Mouse (Mus musculus) midbrain, embryonic 15.5 days (tissue): ENCODE results near the gene Lrrc8d. TPM values are rescaled to one million over a fixed set of nuclear protein-coding genes. Genes with fewer than 3 reads are reported as not detected.

Experiments used
- ATAC-seq: fragments of 200-750 bp; cut with Nextera tagmentation; replicated peaks from 2 replicates; pipeline ENCODE4 v1.8.0; 2017; ENCODE audit warnings: moderate TSS enrichment
- H3K27ac ChIP-seq: fragments of 300-500 bp; sonication (generic); 2 replicates; pipeline ENCODE4 v1.5.1; 2015; ENCODE audit warnings: mild to moderate bottlenecking, inconsistent platforms
- H3K27me3 ChIP-seq: fragments of 300-500 bp; sonication (generic); replicated peaks from 2 replicates; pipeline ENCODE4 v1.6.1; 2015; ENCODE audit warnings: inconsistent platforms
- H3K36me3 ChIP-seq: fragments of 300-500 bp; sonication (generic); replicated peaks from 2 replicates; pipeline ENCODE4 v1.6.1; 2015; ENCODE audit warnings: inconsistent platforms
- H3K4me1 ChIP-seq: fragments of 300-500 bp; sonication (generic); 2 replicates; pipeline ENCODE4 v1.6.1; 2015; ENCODE audit warnings: inconsistent platforms
- H3K4me2 ChIP-seq: fragments of 300-500 bp; sonication (generic); 2 replicates; pipeline ENCODE4 v1.6.1; 2015; ENCODE audit warnings: inconsistent platforms, mild to moderate bottlenecking, moderate library complexity
- H3K4me3 ChIP-seq: fragments of 300-500 bp; sonication (generic); 2 replicates; pipeline ENCODE4 v1.5.1; 2015; ENCODE audit warnings: mild to moderate bottlenecking, inconsistent platforms
- H3K9ac ChIP-seq: fragments of 300-500 bp; sonication (generic); 2 replicates; pipeline ENCODE4 v1.6.1; 2015; ENCODE audit warnings: mild to moderate bottlenecking, inconsistent platforms
- H3K9me3 ChIP-seq: fragments of 300-500 bp; sonication (generic); 2 replicates; pipeline ENCODE4 v1.6.1; 2016; ENCODE audit warnings: inconsistent platforms
- WGBS: fragments of 180-500 bp; shearing (Covaris S2); methylation state at CpG from one replicate; pipeline ENCODE4 v1.1.7; 2015; ENCODE audit warnings: mixed read lengths; 5-methylcytosine and 5-hydroxymethylcytosine counted together
- polyA plus RNA-seq: library from polyadenylated mRNA; unstranded; fragments of >200 nt; fragmentation: Nextera tagmentation; extraction: Ambion mirVana; gene quantifications from 2 replicates; pipeline ENCODE4 v1.2.1, GENCODE M21; 2015

Lrrc8d gene
- polyA plus RNA-seq, 1 experiment from 2014 or later = 37.1 TPM

DNA sequence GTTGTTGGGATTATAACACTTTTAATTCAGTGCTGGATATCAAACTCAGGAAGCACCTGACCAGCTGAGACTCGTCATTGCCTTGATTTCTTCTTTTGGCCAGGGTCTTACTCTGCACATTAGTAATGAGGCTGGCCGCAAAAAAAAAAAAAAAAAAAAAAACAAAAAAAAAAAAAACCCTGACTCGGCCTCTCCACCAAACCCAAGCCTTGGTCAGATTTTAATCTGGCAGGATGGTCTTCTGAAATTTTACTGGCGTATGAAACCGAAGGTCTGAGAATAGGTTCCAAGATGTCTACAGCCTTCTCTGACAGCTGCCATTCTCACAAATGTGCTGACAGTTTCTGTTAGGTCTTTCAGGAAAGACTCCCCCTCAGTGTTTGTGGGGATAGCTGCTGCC lies 8.5 kb downstream of the Lrrc8d start:
- H3K9ac ChIP-seq = no peak overlapping the region
- H3K27ac ChIP-seq = no peak overlapping the region
- peaks cover 22% of the 10 kb centered on the region for H3K4me1 ChIP-seq
- WGBS = 80% methylated on average over 5 of the region's 5 CpGs
- no peaks in the 10 kb centered on the region for H3K36me3 ChIP-seq
- no peak overlapping the region for H3K4me2 ChIP-seq
- no peak overlapping the region for H3K4me3 ChIP-seq
- no peak for ATAC-seq
- no peaks in the 10 kb centered on the region for H3K27me3 ChIP-seq
- H3K9me3 ChIP-seq = no peaks in the 10 kb centered on the region

DNA sequence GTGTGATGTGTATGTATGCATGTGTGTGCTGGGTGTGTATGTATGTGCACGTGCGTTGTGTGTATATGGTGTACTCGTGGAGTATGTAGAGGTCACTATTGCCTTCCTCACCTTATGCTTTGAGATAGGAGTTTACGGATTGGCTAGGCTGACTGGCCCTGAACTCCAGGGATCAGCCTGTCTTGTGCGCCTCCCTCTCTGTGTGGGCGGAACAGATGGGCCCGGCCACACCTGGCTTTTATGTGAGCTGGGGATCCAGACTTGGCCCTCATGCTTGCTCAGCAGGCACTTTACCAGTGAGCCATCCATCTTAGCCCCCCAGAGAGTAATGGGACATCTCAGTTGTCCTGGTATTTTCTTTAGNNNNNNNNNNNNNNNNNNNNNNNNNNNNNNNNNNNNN lies 10.7 kb downstream of the Lrrc8d start:
- Histone ChIP-seq H3K9me3 (no peaks in the 10 kb centered on the region), H3K27ac (no peak overlapping the region), H3K9ac (no peak overlapping the region), H3K4me3 (no peak overlapping the region), H3K4me2 (no peak overlapping the region), H3K36me3 (no peaks in the 10 kb centered on the region), H3K4me1 (peaks cover 9% of the 10 kb centered on the region; the same call in 1 of the 2 replicates), H3K27me3 (no peaks in the 10 kb centered on the region)
- 94% methylated on average over 7 of the region's 7 CpGs for WGBS
- 0 out of 2 replicates have a peak, but pooled peaks have one; percentile 11 for ATAC-seq

DNA sequence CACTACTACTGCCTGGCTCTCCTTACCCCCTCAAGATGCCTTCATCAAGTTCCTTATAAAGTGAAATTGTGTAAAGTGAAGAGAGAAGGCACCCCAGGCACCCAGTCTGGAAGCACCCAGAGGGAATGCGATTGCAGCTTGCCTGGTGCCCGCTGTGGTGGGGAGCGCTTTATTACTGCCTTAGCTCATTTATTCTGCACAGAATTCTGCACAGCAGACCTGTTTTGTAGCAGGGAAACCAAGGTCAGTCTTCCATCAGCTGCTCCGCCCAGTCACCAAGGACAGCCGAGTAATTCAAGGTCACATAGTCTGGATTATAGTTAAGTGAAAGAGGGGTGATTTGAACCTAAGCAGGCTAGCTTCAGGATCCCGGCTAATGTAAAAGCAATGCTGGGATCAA lies 14.7 kb downstream of the Lrrc8d start:
- WGBS = 87% methylated on average over 6 of the region's 6 CpGs
- H3K4me3 ChIP-seq = no peak overlapping the region
- no peak overlapping the region for H3K9ac ChIP-seq
- H3K27ac ChIP-seq = no peak overlapping the region
- no peaks in the 10 kb centered on the region for H3K36me3 ChIP-seq
- no peaks in the 10 kb centered on the region for H3K9me3 ChIP-seq
- ATAC-seq = no peak
- H3K27me3 ChIP-seq = no peaks in the 10 kb centered on the region
- no peak overlapping the region for H3K4me2 ChIP-seq
- H3K4me1 ChIP-seq = peaks cover 33% of the 10 kb centered on the region

DNA sequence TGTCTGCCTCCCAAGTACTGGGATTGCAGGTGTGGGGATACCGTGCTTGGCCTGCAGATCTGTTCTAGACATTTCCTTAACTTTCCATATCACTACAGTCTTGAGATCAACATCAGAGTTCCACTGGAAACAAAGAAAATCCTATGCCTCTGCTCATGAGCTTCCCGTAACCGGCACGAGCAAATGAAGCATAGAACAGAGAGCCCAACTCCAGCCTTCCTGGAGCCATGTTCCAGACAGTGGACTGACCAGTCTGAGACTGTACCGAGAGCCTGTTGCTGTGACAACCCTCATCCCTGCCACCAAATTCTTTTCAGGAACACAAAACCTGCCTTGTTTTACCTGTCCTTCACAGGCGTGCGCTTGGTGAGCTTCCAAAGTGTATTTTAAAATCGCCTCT lies 15.3 kb downstream of the Lrrc8d start:
- Histone ChIP-seq H3K4me3 (no peak overlapping the region), H3K9me3 (no peaks in the 10 kb centered on the region), H3K4me2 (no peak overlapping the region), H3K9ac (no peak overlapping the region), H3K36me3 (no peaks in the 10 kb centered on the region), H3K27ac (0 out of 2 replicates have a peak overlapping the region, but pooled peaks have one; percentile 8), H3K27me3 (no peaks in the 10 kb centered on the region), H3K4me1 (peaks cover 33% of the 10 kb centered on the region)
- WGBS = 86% methylated on average over 8 of the region's 8 CpGs
- no peak for ATAC-seq

DNA sequence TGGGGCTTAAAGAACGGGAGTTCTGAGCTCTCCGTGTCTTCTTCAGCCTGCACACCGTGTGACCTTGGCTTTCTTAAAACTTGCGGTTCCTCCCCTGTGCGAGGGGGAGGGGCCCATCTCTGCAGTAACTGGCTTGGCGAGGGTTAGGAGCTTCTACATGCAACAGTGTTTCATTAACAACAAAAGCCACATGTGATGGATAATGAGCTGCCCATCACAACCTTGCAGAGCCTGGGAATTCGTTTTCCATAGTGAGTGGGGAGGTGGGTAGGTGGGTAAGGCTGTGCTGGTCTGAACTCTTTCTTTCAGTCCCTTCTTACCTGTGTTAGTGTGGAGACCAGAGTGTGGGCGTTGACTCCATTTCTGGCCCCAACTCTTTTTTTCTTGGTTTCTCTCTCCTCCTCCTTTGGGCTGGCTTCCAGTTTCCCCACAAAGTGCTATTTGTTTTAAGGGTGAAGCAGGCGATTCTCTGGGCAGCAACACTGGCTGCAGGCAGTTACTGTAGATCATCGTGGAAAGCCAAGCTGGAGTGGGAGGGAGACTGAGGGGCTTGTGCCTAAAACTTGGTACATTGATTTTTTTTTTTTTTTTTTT lies 15.9 kb downstream of the Lrrc8d start:
- H3K9me3 ChIP-seq = no peaks in the 10 kb centered on the region
- no peak overlapping the region for H3K4me3 ChIP-seq
- no peak overlapping the region for H3K4me2 ChIP-seq
- H3K9ac ChIP-seq = no peak overlapping the region
- H3K27ac ChIP-seq = peak overlapping the region; percentile 35
- no peaks in the 10 kb centered on the region for H3K36me3 ChIP-seq
- 53% methylated on average over 10 of the region's 10 CpGs for WGBS
- peaks cover 29% of the 10 kb centered on the region for H3K4me1 ChIP-seq
- H3K27me3 ChIP-seq = no peaks in the 10 kb centered on the region
- 0 out of 2 replicates have a peak, but pooled peaks have one; percentile 34 for ATAC-seq

DNA sequence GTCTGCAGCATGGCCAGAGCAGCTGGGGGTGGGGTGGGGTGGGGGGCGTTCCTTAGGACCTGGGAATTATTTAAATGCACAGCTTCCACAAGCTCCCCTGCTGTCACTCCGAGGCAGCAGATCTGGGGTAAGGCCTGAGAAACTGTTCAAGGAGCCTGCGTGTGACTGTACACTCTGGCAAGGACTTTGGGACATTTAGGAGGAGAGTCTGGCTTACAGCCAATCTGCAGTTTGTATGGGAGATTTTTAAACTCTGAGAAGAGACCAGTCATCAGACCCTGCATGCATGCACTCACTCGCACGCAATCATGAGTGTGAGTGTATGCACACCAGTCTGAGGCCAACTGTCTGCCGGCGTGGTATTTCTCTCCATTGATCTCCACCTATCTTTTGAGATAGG lies 17.5 kb downstream of the Lrrc8d start:
- no peak overlapping the region for H3K4me2 ChIP-seq
- ATAC-seq = peak; percentile 24; the same call in 1 of the 2 replicates
- no peak overlapping the region for H3K4me3 ChIP-seq
- no peak overlapping the region for H3K27ac ChIP-seq
- H3K4me1 ChIP-seq = peaks cover 29% of the 10 kb centered on the region
- H3K36me3 ChIP-seq = no peaks in the 10 kb centered on the region
- no peaks in the 10 kb centered on the region for H3K9me3 ChIP-seq
- H3K9ac ChIP-seq = no peak overlapping the region
- WGBS = 66% methylated on average over 7 of the region's 7 CpGs
- H3K27me3 ChIP-seq = no peaks in the 10 kb centered on the region

DNA sequence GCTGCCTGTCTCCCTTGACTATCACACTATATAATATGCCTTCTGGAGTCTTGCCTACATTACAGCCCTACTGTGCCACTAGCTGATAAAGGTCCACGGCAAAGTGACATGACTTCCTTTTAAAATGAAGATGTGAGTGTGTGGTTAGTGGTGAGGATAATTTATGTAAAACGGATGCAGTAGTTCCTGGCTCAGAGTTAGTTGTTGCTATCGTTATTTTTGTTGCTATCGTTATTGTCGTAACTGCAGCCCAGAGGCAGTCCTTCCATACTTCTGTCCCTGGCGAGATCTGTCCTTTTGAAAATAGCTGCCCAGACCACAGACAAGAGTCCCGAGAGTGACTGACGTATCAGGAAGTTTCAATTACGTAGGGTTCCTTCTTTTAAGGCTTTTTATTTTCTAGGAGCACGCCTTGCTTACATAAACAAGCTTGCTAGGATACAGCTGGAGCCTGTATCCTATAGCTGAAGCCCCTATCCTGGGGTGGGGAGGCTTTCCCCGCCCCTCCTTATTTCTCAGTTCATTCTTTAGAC lies 18.4 kb downstream of the Lrrc8d start:
- Histone ChIP-seq H3K4me2 (no peak overlapping the region), H3K27me3 (no peaks in the 10 kb centered on the region), H3K27ac (no peak overlapping the region), H3K36me3 (no peaks in the 10 kb centered on the region), H3K9ac (no peak overlapping the region), H3K9me3 (no peaks in the 10 kb centered on the region), H3K4me1 (peaks cover 29% of the 10 kb centered on the region), H3K4me3 (no peak overlapping the region)
- no peak for ATAC-seq
- WGBS = 64% methylated on average over 11 of the region's 11 CpGs

DNA sequence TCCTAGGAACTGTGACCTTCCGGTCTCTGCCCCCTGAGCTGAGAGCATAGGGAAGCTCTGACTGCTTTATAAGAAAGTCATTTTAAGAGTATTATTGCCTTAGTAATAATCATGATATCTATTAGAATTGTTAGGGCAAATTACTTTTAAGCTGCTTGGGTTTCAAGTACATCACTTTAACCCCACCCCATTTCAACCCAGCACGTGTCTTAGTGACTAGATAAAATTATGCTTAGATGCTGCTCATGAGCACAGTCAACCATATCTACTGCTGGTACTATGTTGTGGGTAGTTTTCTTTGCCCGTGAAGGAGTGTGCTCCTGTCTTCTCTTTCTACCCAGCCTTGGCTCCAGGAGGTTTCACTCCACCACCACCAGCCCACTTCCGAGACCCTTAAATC lies 21.5 kb downstream of the Lrrc8d start:
- 93% methylated on average over 4 of the region's 4 CpGs for WGBS
- H3K9ac ChIP-seq = no peak overlapping the region
- H3K4me1 ChIP-seq = peaks cover 22% of the 10 kb centered on the region
- no peaks in the 10 kb centered on the region for H3K9me3 ChIP-seq
- H3K4me2 ChIP-seq = no peak overlapping the region
- no peaks in the 10 kb centered on the region for H3K36me3 ChIP-seq
- no peaks in the 10 kb centered on the region for H3K27me3 ChIP-seq
- ATAC-seq = no peak
- H3K4me3 ChIP-seq = no peak overlapping the region
- H3K27ac ChIP-seq = no peak overlapping the region

DNA sequence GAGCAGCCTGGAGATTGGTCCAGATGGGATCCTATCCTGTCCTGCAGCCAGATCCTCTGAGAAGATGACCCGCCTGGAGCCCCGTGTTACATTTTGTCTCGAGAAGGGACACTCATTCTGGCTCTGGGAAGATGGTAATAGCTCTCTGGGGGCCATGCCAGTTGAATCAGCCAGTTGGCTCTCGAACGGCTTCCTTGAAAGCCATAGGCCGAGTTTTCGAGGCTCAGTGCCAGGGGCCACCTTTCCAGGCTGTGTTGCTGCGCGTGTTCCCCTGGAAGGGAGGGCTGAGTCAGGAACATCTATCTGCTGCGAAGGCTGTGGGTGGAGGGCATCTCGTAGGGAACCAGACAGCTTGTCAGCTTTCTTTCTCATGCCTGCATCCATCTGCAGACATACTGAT lies 23.0 kb downstream of the Lrrc8d start:
- H3K27me3 ChIP-seq = no peaks in the 10 kb centered on the region
- WGBS = 93% methylated on average over 11 of the region's 11 CpGs
- no peak for ATAC-seq
- H3K27ac ChIP-seq = no peak overlapping the region
- no peak overlapping the region for H3K4me2 ChIP-seq
- no peaks in the 10 kb centered on the region for H3K36me3 ChIP-seq
- no peak overlapping the region for H3K9ac ChIP-seq
- no peaks in the 10 kb centered on the region for H3K9me3 ChIP-seq
- H3K4me1 ChIP-seq = peaks cover 7% of the 10 kb centered on the region
- H3K4me3 ChIP-seq = no peak overlapping the region

DNA sequence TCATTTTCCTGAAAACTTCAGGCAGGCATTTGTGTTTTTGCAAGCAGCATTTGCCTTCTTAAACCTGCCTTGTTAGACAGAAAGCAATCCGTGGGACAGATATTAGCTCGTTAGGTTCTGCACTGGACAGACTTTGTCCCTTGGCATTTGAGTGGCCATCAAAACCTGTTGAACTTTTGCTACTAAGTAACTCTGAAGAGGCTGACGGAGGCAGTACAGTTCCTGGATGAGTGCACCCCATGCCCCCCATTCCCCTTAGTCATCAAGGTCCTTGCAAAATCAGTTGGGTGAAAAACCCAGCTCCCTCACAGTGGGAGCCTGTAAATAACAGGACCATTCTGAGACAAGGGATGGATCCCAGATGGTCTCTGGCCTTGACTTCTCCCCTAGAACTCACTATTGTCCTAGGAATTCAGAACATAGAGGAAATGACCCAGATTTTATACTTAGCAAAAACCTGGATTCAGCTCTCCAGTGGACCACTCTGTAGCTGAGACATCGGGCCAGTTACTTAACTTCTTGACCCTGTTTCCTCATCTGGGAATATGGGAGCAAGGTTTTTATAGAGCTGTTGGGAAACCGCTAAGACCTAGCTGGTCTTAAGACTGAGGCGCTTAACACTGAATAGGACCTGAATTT lies 30.5 kb downstream of the Lrrc8d start:
- Histone ChIP-seq H3K4me2 (no peak overlapping the region), H3K27ac (no peak overlapping the region), H3K4me1 (peaks cover 20% of the 10 kb centered on the region), H3K9ac (no peak overlapping the region), H3K27me3 (no peaks in the 10 kb centered on the region), H3K4me3 (no peak overlapping the region), H3K9me3 (no peaks in the 10 kb centered on the region), H3K36me3 (no peaks in the 10 kb centered on the region)
- WGBS = 88% methylated on average over 6 of the region's 6 CpGs
- ATAC-seq = no peak

DNA sequence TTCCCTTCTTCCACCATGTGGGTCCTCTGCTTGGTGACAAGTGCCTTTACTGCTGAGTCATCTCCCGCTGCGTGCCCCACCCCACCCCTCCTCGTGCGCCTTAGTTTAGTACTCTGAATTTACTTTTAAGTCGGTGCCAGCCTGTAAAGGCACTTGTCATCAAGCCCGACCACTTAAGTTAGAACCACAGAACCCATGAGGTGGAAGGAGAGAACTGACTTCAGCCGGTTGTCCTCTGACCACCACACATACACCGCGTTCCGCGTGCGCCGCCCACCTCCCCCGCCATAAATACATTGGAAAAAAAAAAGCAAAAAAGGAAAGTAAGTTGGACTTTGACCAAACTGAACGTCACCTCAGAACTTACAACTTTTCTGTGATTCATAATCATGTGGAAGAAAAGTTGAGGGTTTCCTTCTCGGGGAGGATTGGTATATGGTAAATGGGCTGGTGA lies 31.4 kb downstream of the Lrrc8d start:
- Histone ChIP-seq H3K36me3 (no peaks in the 10 kb centered on the region), H3K9ac (no peak overlapping the region), H3K9me3 (no peaks in the 10 kb centered on the region), H3K4me2 (peak overlapping the region; percentile 61), H3K4me1 (peaks cover 20% of the 10 kb centered on the region), H3K27me3 (no peaks in the 10 kb centered on the region), H3K27ac (no peak overlapping the region), H3K4me3 (no peak overlapping the region)
- ATAC-seq = no peak
- 34% methylated on average over 16 of the region's 16 CpGs for WGBS

DNA sequence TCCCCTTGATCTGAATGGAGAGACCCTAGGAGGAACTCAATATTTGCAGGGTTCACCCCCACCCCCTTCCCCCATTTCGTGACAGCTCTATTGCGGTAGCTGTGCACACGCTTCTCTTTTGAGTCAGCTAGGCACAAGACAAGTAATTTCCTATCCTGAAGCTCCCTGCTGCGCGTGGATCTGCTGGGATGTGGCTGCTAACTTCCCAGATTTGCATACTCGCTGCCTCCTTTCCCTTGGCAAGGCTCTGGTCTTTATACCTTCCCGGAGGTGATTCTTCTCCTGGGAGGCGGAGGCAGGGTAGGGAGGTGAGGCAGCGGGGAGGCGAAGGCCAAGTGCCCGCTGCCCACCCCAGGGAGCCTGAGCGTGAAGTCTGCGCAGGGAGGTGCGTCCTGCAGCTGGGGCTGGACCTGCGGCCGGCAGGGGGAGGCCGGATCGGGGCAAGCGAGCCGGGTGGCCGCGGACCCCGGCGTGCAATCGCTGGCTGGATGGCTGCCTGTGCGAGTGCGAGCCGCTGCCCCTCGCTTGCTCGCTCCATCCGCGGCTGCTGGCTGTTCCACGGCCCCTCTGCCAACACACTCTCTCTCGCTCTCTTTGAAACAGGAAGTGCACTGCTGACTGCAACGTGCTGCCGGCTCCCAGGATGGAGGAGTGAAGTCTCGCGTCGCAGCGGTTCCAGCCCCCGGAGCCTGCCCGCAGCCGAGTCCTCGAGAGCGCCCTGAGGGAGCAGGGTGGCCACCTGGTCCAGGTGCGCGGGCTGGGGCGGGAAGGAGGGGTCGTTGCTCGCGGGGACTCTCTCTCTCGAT lies 32.1 kb downstream of the Lrrc8d start:
- Histone ChIP-seq H3K4me3 (peak overlapping the region; percentile 34), H3K36me3 (no peaks in the 10 kb centered on the region), H3K27ac (peak overlapping the region; percentile 19; the same call in 1 of the 2 replicates), H3K9ac (peak overlapping the region; percentile 18), H3K9me3 (no peaks in the 10 kb centered on the region), H3K4me2 (peak overlapping the region; percentile 61), H3K4me1 (peaks cover 20% of the 10 kb centered on the region), H3K27me3 (no peaks in the 10 kb centered on the region)
- WGBS = 5% methylated on average over 52 of the region's 52 CpGs
- peak; percentile 86 for ATAC-seq
